Mouse (Mus musculus) gastrocnemius, postnatal 36 days (tissue): ENCODE results near the gene Gcnt2. TPM values are rescaled to one million over a fixed set of nuclear protein-coding genes. Genes with fewer than 3 reads are reported as not detected.
"Not testable (repeated sequence)": the region's sequence is repeated elsewhere in the genome, so short reads cannot be mapped to it uniquely, and the experiment has no call there.

Experiments
- DNase-seq, 2 experiments: peaks; one replicate each; pipeline ENCODE4 v3.0.0; 2022
- intact Hi-C: fragments of 180-260 bp; cut with DNase I; formaldehyde crosslinking; loops from one replicate; pipeline ENCODE4 v1.15.1; 2025
- microRNA-seq, 2 experiments: library from miRNA; unstranded; fragments of <30 nt; microRNA quantifications; one replicate each; pipeline ENCODE4 v1.2.0; 2021
- total RNA-seq, 2 experiments: library from RNA; stranded (reverse); gene quantifications; 2 replicates each; pipeline ENCODE4 v1.2.3; 2021

The Gcnt2 gene
- total RNA-seq, 2 experiments from 2014 or later = 6.4 to 6.5 TPM

GRCm38 (mm10) chr13:40977609-40978008, 118.1 kb downstream of the Gcnt2 start:
- peak; percentile 9 to 25 for DNase-seq
- intact Hi-C loops = loop anchor here (1.0 to 5.0 kb wide), 2 partner anchors 60 to 133 kb away; no protein-coding TSS in a partner anchor

- intact Hi-C loops = loop anchor here (5.0 kb wide), 1 partner anchor 61 kb away; no protein-coding TSS in a partner anchor
- DNase-seq = no peak
Observed at GRCm38 (mm10) chr13:40978652-40979051, 119.1 kb downstream of the Gcnt2 start.

GRCm38 (mm10) chr13:40979321-40979720, 119.8 kb downstream of the Gcnt2 start:
- no peak for DNase-seq
- intact Hi-C loops = loop anchor here (5.0 kb wide), 1 partner anchor 62 kb away; no protein-coding TSS in a partner anchor

GRCm38 (mm10) chr13:40982759-40983158, 123.2 kb downstream of the Gcnt2 start:
- intact Hi-C loops = no loop called here
- DNase-seq = no peak

- intact Hi-C loops = no loop called here
- DNase-seq = no peak
Observed at GRCm38 (mm10) chr13:40986081-40986480, 126.5 kb downstream of the Gcnt2 start.

- intact Hi-C loops, DNase-seq: not testable (repeated sequence)
Observed at GRCm38 (mm10) chr13:40987608-40988303, 128.2 kb downstream of the Gcnt2 start.

- no peak for DNase-seq
- intact Hi-C loops = no loop called here
Observed at GRCm38 (mm10) chr13:40988418-40988817, 128.9 kb downstream of the Gcnt2 start.

- intact Hi-C loops = no loop called here
- no peak for DNase-seq
Observed at GRCm38 (mm10) chr13:40994487-40995263, 135.1 kb downstream of the Gcnt2 start.

GRCm38 (mm10) chr13:40998537-40998936, 139.0 kb downstream of the Gcnt2 start:
- intact Hi-C loops = not testable (repeated sequence)

GRCm38 (mm10) chr13:41000140-41000925, 140.8 kb downstream of the Gcnt2 start:
- DNase-seq = no peak
- intact Hi-C loops = no loop called here

More at GRCm38 (mm10) chr13:40998537-40998936, 139.0 kb downstream of the Gcnt2 start:
- not testable (repeated sequence) for DNase-seq

- intact Hi-C loops = loop anchor here (1.0 kb wide), 1 partner anchor 18 kb away; no protein-coding TSS in a partner anchor
- DNase-seq = peak; percentile 86 to 93
Observed at GRCm38 (mm10) chr13:41000926-41001639, 141.5 kb downstream of the Gcnt2 start, which contains the start of gene Pak1ip1. Pak1ip1 (plus strand) TSS chr13:41001023.

- DNase-seq = no peak
- intact Hi-C loops = no loop called here
Observed at GRCm38 (mm10) chr13:41002001-41002400, 142.4 kb downstream of the Gcnt2 start.

- intact Hi-C loops = no loop called here
- DNase-seq = no peak
Observed at GRCm38 (mm10) chr13:41006244-41006643, 146.7 kb downstream of the Gcnt2 start.

- DNase-seq = no peak
- intact Hi-C loops = no loop called here
Observed at GRCm38 (mm10) chr13:41008271-41008670, 148.7 kb downstream of the Gcnt2 start.

- DNase-seq = no peak
- intact Hi-C loops = no loop called here
Observed at GRCm38 (mm10) chr13:41008946-41009345, 149.4 kb downstream of the Gcnt2 start.

Small RNAs within 50 kb of the gene (microRNA-seq; reads per million reads assigned to microRNA genes)
- gene Mir5124a = 0 reads per million in 2 experiments

Other genes starting within 250 kb of the Gcnt2 start
- not detected for gene Tfap2a, start 121.4 kb upstream of the Gcnt2 start, total RNA-seq
- gene Pak1ip1, start 141.3 kb downstream of the Gcnt2 start, total RNA-seq = 10 to 100 TPM; 22.7 to 25.7 TPM
- gene Tmem14c, start 156.5 kb downstream of the Gcnt2 start, total RNA-seq = 10 to 100 TPM; 68.4 to 75.3 TPM
- gene Mak, start 220.0 kb downstream of the Gcnt2 start, total RNA-seq = not detected